Mouse (Mus musculus) heart, postnatal 4 days (tissue): Measurements from ENCODE around the gene Dkk3. TPM values are rescaled to one million over a fixed set of nuclear protein-coding genes. Genes with fewer than 3 reads are reported as not detected.
"Not testable (repeated sequence)": the region's sequence is repeated elsewhere in the genome, so short reads cannot be mapped to it uniquely, and the experiment has no call there.

Experiments used
- DNase-seq: peaks from one replicate; pipeline ENCODE4 v3.0.0; 2021
- total RNA-seq, 2 experiments: library from RNA; stranded (reverse); gene quantifications; 2 replicates each; pipeline ENCODE4 v1.2.3; 2021

Dkk3 gene
- total RNA-seq, 2 experiments from 2014 or later = 82.6 to 87.6 TPM

DNA sequence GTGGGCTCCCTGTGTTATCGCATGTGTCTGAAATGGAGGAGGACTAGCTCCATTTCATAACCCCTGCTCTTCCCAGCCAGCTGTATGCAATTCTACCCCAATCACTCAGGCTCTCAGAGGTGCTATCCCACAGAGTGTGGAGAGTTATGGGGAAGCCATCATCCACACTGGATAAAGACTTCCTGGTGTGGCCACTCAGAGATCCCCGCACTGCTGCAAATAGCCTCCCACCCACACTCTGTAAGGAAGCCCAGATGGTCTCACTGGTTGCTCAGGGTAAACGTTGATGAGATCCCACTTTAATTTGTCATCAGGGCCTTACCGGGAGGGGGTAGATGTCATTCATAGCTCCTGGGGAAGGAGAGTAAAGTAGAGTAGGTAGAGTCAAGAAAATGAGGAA, 6.7 kb upstream of the Dkk3 start:
- DNase-seq = no peak

DNA sequence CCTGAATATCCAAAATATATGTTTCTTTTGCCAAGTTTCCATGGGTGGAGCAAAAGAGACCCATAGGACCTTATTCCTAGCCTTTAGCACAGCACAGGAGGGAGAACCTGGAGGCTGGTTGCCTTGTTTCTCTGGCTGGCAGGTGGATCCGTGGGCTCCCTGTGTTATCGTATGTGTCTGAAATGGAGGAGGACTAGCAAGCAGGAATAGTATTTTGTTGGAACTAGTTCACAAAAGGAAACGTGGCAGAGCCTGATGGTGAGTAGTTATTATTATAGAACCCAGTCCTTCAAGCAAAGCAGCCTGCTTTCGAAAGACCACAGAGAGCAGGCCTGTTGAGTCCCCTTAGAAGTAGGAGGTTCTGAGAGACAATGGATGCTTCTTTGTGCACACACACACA, 6.2 kb upstream of the Dkk3 start:
- DNase-seq = not testable (repeated sequence)

- no peak for DNase-seq
Observed at GRCm38 (mm10) chr7:112164430-112164829, 5.6 kb upstream of the Dkk3 start.

GRCm38 (mm10) chr7:112159835-112160234, 978 bp upstream of the Dkk3 start:
- no peak for DNase-seq

DNA sequence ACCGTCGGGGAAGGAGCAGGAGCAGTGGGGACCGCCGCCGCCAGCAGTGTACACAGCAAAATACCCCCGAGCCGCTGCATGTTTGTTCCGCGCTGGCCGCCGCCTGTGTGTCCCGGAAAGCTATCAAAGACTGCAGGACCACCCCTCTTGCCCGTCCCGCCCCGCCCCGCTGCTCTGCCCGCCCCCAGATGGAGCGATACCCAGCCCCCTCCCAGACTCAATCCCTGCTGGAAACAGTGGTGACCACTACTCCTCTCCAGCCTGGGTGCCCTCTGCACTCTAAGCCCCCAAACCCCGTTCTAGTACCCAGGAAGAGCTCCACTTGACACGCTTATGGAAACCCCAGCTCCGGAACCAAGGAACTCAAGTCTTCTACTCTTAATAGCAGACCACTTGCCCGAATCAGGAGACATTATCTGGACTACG, 528 bp downstream of the Dkk3 start:
- DNase-seq = peak; percentile 51

- no peak for DNase-seq
Observed at GRCm38 (mm10) chr7:112157584-112158315, 1.1 kb downstream of the Dkk3 start.

DNA sequence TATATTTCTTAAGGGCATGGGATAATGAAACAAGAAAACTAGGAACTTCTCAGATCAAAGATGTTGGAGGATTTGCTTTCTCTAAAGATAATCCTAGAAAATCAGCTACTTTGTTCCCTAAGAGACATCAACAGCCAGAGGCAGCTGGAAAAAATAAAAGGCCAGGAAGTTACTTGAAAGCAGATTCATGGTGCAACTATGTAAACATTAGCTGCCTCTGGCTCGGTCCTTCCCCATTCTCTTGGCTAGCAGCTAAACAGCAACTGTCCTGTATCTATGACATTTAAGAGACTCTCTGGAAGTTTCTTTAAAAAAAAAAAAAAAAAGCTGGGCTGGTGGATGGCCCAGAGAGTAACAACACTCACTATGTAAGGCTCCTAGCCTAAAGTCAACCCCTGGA, 3.7 kb downstream of the Dkk3 start:
- DNase-seq = no peak

GRCm38 (mm10) chr7:112154445-112154844, 4.4 kb downstream of the Dkk3 start:
- no peak for DNase-seq

DNA sequence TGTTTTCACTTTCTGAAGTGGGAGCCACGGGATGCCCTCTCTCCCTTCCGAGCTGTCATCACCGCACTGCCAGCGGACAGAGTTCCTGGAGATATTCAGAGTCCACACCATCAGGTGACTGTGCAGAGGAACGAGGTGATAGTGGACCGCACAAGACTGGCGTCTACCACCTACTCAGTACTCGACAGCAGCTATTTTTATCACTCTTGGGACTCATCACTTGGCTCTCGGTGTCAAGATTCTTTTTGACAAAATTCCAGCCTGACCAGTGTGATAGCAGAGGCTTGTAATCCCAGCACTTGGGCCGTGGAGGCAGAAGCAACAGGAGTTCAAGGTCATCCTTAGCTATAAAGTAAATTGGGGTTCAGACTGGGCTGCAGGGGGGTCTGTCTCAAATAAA, 9.7 kb downstream of the Dkk3 start:
- DNase-seq = no peak

- peak; percentile 68 for DNase-seq
Observed at GRCm38 (mm10) chr7:112147979-112148378, 10.9 kb downstream of the Dkk3 start.

GRCm38 (mm10) chr7:112144646-112145179, 14.1 kb downstream of the Dkk3 start:
- DNase-seq = no peak

DNA sequence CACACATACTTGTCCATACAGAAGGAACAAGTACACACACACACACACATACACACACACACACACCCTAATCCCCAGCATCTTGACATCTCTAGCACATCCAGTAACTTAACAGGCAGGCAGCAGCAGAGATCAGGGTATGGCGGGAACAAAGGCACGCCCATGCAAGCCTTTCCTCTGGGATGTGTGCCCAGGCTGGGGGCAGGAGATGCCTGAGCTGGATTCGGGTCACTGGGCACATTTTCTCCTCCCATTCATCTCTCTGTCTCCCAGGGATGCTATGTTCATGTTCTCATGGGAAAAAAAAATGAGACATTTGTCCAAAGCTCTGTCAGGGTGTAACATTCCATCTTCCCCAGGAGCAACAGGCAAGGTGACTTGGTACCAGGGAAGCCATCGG, 14.9 kb downstream of the Dkk3 start:
- DNase-seq = no peak

- no peak for DNase-seq
Observed at GRCm38 (mm10) chr7:112143090-112143500, 15.8 kb downstream of the Dkk3 start.

DNA sequence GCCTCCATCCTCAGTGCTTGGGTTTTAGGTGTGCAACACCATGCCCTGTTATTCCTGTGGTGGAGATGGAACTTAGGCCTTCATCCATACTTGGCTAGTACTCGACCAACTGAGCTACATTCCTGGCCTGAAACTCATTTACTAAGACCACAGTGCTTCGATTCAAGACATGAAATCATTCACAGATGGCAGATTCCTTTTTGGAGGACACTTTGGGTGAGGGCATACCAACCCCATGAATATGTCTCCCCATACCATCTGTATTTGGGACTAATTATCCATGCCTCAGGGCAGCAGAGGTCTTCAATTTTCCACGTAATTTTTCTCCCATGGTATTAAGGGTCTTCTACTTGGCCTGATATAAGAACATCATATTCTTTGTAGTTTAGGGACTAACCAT, 16.2 kb downstream of the Dkk3 start:
- DNase-seq = no peak

DNA sequence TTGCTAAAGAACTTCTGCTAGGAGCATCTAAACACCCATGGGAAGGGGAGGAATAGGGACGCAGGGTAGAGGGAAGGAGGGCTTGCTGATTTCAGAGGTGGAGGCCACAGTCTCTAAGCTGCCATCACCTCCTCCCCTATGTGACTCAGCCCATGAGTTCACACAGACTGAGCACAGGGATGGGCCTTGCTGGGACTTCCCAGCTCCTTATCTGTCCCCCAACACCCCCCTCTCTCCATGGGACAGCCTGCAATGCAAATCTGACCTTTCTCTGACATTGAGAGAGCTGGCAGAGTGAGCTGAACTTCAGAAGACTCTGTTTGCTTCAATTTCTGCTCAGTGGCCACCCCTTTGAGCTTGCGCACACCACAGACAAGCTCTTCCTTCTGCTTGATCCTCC, 18.1 kb downstream of the Dkk3 start:
- no peak for DNase-seq

DNA sequence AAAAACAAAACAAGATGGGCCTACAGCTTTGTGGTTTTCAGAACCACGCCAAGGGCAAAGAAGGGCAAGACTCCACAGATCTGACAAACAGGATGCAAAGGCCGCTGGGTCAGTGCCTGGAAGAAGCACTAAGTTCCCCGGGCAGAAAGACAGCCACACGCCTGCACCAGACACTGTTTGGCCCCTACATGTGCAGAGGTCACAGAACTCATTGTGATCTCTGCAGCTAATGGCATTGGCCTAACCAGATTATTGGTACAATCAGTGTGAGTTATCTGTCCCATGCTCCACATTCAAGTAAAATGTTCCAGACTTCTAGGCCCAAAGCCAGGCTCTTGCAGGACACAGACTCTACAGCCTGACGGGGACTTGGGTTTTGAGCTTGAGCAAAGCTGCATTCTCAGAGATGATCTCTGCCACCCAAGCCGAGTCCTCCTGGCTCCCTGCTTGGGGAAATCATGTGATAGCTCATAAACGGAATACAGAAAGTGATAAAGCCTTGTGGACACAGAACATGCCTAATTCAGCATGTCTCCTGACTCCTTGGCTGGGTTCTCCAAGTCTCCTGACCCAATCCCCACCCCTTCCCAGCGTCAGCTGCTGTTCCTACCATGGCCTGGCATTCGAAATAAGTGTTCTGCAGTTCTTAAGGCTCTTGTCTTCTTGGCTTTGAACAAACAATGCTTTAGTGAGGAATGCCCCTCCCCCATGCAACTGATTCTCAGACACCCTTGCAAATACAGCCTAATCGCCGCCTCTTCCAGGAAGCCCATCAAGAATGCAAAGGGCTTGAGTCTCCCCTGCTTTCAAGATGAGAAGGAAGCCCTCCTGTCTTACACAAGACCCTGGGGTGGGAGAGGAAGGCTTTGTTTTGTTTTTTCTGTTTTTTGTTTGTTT, 20.1 kb downstream of the Dkk3 start:
- DNase-seq = peak; percentile 37

DNA sequence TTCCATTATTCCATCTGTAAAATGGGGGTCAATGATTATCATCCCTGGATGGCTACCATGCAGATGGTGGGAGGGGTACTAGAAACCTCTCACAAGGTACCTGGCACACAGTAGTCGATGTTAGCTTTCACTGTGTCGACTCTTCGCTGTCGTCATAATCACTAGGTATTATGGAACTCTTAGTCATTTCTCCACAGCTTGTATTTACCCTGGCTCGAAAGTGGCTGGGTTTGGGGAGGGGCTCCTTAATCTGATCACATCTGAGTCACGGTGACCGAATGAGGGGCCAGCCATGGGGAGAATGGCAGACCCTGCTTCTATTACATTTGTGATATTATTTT, 20.7 kb downstream of the Dkk3 start:
- no peak for DNase-seq

DNA sequence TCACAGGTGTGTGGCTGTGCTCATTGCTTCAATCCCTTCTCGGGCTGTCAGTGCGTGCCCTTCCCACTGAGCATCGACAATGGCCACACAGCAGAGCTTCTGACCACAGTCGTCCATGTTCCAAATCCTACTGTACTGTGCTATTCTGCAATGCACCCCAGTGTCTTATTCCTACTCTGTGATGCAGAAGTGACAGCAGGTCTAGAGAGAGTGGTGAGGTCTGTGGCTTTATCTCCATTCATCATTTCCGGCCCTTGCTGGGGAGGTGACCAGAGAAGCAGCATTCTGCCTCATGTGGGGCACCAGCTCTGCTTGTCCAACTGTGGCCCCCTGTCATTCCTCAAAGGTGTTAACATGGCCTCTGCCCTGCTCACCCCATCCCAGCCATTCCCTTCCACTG, 22.3 kb downstream of the Dkk3 start:
- DNase-seq = no peak

DNA sequence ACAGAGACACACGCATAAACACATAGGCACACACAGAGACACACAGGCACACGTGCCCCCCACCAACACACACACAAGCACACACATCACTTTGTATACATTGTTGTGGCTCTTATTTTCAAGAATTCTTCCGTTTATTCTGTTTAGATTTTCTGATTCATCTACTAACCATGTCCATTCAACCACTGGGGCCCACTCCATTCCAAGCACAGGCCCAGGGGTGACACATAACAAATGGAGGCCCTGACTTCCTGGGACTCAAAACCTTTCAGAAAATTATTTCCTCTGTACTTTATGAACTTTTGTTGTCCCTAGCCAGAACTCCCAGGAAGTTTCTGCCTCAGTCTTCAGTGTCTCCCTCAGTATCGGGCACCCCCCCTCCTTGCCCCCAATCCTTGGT, 23.7 kb downstream of the Dkk3 start:
- no peak for DNase-seq

DNA sequence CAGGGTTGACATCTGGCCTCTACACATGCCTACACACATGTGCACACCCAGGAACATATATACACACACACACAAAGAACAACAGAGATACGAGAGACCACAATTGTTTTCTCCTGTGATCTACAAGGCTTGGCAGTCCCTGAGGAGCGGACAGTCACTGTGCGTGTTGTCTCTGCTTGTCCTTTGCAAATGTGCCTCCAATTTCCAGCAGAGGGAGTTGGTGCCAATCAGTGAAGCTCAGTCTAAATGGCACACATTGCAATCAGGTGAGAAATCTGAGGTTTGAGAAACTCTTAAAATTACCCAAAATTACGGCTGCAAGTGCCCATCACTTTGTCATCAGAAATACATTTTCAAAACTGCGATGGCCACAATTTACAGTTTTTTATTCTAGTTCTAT, 25.6 kb downstream of the Dkk3 start:
- no peak for DNase-seq

DNA sequence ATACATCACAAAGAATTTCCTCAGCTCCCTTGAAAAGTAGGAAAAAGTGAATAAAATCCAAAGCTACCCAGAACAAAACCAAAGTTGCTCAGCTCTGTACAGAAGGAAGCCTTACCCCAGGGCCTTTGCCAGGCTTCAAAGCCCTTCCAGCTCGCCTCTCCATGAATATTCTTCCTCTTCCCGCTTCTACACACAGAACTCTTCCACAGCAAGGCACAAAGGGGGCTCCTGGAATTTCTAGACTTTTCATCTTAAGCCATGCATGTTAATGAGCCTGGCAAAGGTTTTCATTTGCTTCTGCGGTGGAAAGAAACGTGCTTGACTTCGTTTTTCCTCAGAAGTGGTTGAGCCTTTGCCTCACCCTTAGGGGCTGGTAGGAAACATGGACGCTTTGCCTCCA, 26.9 kb downstream of the Dkk3 start:
- no peak for DNase-seq

- DNase-seq = no peak
Observed at GRCm38 (mm10) chr7:112130660-112131059, 28.2 kb downstream of the Dkk3 start.

DNA sequence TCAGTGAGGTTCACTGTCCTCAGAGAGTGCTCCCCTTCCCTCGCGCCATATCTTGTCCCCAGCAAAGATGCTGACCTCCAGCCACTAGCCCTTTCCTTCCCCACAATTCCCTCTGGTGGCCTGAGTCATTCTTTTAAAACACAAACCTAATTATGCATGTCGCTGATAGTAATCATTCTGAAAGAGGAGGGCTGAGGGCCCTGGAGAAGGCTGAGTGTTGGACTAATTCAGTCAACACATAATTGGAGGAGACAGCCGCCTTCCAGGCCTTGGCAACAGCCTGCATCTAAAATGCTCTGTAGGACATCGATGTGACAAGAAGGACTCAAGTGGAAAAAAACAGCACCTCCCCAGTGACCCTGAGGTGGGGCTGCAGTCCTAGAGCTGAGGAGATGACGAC, 29.0 kb downstream of the Dkk3 start:
- DNase-seq = no peak

DNA sequence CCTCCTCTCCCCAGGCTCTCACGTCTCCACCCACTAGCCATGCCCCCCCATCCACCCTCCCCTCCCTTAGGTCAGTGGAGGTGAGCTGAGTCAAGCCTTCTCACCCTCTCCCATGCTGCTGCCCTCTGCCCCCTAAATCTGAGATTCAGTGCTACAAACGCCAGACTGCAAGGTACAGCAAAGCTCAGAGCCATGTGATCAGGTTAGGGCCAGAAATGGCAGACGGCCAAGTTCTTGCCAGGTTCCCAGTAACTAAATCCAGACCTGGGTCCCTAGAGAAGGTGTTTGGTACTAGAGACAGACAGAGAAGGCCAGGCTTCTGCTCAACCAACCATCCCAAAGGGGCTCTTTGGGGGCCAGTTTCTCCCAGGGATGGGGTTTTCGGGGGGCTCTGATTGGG, 30.0 kb downstream of the Dkk3 start:
- DNase-seq = peak; percentile 56
